Mouse (Mus musculus): ENCODE measurements around the gene Pnma3.

DNA sequence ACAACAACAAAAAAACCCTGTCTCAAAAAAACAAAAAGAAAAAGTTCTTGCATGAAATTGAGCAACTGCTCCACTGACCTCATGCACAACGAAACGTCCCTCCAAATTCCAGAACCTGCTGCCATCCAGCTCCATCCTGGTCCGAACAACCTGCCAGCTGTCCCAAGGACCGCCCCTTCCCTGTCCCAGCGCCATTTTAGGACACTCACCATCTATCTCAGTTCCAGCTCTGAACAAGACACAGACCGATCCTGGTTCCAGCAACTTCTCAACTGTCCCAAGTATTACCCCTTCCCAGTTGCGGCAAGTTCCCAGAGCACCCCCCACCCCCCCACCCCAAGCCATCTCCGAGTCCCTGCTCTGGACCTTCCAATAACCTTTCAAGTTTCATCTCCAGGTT, 25.8 kb upstream of the Pnma3 start:
- no peak for TF ChIP-seq CTCF (IDR thresholded peaks at IDR 0.05; ENCODE audit: control insufficient read depth, insufficient read depth, insufficient read length)
- TF ChIP-seq USF1 (IDR thresholded peaks at IDR 0.05; ENCODE audit: low read depth): no peak
- no peak for TF ChIP-seq FOSL1 (IDR thresholded peaks at IDR 0.05; ENCODE audit: insufficient read depth, low read length, poor library complexity, severe bottlenecking)
- TF ChIP-seq MYOG (IDR thresholded peaks at IDR 0.05; ENCODE audit: control insufficient read depth, extremely low read depth, insufficient read length): no peak
- no peak for TF ChIP-seq CEBPB (IDR thresholded peaks at IDR 0.05; ENCODE audit: low read depth)
